Mouse (Mus musculus) liver, embryonic 14.5 days (tissue): ENCODE results near the gene Gpr87.

ENCODE experiments used
- CTCF ChIP-seq: IDR thresholded peaks from 2 replicates; pipeline ENCODE4 v1.5.1; 2016; ENCODE audit warnings: antibody characterized with exemption, low read depth, control low read depth
- EP300 ChIP-seq: IDR thresholded peaks from 2 replicates; pipeline ENCODE4 v1.6.1; 2016; ENCODE audit warnings: antibody characterized with exemption, low read depth

- TF ChIP-seq CTCF (no peak), EP300 (no peak)
Observed at GRCm38 (mm10) chr3:59187336-59187735, 7.6 kb downstream of the Gpr87 start.
